Mouse (Mus musculus) monocyte, adult 2 months (primary cell): ENCODE measurements at regions not wholly inside any gene's neighbourhood (a gene's known extent, or its start where the extent isn't known, plus 50 kb on each side); places are given as distances from the start of the nearest gene placed in this dataset.

Experiments used
- DNase-seq, 2 experiments: peaks; one replicate each; pipeline ENCODE4 v3.0.0; 2022; ENCODE audit warnings: low spot score in 2 of 2, low read depth in 1 of 2

DNA sequence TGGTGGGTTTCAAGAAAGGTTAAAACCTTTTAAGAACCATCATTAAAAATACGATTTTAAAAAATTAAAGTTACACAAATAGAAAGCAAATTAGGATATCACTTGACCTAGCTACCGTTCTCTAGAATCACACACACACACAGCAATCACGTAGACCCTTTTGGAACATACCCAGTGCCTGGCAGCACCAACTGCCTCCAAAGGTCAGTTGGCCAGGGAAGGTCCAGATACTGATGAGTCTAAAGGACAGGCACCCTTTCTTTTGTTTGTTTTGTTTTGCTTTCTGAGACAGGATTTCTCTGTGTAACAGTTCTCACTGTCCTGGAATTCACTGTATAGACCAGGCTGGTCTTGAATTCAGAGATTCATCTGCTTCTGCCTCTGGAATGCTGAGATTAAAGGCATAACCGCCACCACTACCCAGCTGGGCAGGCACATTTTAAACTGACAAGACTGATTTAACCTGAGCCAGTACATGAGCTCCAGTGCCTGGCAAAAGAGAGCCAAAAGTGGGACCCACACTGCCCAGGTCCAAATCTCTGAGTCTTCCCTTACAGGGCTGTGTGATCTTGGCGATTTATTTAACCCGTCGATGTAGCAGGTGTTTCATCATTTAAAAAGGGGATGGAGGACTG is 353.0 kb downstream of the Pmp22 start:
- no peak for DNase-seq

DNA sequence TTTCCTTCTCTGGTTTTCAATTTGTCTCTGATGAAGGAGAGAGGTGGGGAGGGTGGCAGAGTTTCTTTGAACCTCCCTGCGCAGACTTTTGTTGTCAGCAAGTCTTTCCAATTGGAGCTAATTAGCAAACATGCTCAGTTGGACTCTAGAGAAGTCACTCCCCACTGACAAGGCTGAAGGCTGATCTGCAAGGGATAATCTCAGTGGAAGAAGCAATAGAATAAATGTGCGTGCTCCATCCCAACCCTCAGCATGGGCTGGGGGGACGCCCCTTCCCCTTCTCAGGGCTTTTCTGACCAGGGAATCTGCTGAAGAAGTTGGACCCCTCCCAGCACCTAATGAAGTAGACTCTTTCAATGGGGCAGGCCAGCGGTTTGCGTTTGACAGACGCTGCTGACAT is 353.8 kb downstream of the Pmp22 start:
- no peak for DNase-seq

DNA sequence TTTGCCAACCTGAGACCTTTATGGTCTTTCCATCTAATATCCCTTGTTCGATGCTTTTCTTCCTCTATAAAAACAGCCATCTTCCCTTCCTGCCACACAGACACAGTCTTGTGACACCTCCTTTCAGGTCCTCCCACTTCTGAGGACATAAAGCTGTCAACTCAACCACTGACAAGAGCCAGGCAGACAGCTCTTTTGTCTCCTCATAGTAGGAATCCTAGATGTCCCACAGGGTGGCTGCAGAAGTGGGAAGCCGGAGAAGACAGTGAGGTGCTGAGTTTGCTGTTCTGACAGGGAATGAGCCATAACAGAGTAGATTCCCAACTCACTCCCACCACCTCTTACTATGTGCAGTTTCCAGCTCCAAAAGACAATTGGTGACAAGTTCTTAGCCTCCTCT is 358.4 kb downstream of the Pmp22 start:
- DNase-seq: no peak

DNA sequence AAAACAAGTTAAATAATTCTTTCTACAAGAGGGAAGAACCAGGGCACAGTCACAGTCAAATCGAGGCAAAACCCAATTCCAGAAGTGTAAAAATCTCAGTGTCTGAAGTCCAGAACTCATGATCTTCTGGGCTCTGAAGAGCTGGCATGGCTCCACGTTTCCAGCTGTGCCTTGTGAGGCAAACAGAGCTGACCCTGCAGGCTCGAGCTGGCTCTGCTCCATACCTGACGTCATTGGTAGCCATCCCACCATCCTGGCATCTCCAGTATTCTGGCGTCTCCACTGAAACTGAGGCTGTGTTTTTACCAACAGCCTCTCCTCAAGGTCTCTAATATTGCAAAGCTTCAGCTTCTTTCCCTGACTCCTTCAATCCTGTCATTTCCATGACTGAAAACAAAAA is 373.4 kb downstream of the Pmp22 start:
- DNase-seq: no peak

DNA sequence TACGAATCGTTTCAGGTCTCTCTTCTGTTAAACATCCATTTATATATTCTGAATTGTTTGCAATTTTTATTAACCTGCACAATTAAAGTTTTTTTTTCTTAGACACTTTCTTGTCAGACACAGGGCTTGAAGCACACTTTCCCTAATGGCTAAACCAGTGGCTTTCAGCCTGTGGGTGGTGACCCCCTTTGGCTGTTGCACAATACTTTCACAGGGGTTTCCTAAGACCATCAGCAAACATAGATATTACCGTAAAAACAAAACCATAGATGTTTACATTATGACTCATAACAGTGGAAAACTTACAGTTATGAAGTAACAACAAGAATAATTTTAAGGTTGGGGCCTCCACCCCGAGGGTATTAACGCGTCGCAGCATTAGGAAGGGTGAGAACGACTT is 378.6 kb downstream of the Pmp22 start:
- DNase-seq: no peak

DNA sequence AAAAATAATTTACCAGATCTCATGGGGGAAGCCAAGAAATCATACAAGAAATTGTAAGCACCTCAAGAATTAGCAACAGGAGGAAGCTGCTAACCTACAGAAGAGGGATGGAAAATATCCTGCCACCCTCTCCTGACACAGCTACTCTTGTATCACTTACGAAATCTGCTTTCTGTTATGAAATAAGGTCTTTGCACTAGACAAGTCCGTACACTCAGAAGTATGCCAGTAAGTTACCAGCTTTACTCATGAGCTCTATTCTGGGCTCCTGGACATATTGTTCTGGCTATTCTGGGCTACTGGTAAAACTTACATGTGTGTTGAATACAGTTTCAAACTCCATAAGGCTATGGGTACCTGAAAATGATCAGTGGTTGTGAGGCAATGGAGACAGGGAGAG is 379.9 kb downstream of the Pmp22 start:
- DNase-seq: no peak

DNA sequence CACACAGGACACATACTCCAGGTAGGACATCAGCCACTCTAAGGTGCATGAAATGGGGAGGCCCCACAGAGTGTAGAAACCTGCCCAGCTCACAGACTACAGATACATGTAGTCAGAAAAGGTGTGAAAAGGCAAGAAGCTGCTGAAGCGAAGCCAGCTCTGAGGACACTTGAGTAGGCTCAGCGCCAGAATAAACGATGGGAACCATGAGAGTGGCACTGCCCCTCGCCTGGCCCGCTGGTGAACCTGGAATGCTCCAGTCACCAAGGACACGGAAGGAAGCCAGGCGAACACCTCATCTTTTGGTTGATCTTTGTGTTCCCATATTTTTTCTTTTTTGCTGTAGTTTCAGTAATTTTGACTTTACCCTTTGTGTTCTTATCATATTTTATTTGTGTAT is 381.8 kb downstream of the Pmp22 start:
- no peak for DNase-seq

DNA sequence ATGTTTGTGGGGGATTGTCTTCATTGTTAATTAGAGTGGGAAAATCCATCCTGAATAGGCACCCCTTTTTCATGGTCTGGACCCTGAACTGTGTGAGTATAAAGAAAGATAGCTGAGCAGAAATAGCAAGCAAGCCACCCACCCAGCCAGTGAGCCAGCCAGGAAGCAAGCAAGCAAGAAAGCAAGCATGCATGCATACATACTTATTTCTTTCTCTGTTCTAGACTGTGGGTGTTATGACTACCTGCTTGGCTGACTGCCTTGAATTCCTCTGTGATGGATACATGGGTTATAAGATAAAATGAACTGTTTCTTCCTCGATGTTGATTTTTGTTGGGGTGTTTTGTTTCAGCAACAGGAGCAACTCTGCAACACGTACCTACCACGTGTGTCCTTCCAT is 385.8 kb downstream of the Pmp22 start:
- no peak for DNase-seq

DNA sequence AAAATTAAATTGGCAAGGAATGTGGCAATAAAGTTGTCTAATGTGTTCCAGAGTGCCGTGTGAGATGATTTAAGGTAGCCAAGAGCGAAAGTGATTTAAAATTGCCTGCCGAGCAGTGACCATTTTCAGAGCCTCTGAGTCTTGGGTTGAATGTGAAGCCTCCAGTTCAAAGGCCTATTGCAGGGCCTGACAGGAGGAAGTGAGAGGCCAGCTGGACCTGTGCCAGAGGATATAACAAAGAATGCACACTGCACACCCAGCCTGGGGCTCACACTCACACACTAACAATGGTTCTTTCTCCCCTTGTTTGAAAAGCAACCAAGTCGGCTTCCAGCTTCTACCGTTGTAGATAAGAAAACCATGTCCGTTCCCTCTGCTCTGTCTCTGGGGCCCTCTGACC is 390.1 kb downstream of the Pmp22 start:
- no peak for DNase-seq

DNA sequence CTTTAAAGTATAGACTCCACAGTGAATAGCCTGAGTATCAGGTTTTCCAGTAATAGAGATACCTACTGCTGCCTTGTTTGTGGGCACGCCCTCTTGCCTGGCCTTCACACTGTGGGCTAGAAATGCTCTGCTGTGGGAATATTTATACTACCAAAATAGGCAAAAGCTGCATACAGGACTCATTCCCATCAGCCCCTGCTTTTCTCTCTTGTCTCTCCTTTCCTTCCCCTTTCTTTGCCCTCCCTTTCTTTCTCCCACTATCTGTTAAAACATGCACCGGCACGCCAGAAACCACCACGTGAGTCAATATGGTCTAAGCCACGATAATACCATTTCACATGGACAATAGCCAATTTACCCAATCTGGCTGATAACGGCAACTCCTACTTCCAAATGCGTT is 395.5 kb downstream of the Pmp22 start:
- no peak for DNase-seq

DNA sequence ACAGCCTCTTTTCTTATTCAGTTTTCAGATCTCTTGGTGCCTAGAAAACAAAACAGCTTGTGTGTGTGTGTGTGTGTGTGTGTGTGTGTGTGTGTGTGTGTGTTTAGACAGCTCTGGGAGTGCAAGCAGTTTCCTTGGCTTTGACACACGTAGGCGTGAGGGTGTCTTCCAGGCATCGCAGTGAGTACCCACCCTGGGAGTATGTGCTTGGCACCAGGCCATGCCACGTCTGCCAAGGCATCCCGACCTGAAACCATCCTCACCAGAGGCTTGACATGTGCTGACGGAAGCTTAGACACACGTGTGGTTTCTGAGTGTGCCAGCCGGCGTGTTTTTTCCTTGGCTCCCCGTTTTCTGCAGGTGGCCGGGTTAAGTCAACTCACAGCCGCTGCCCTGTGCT is 396.6 kb downstream of the Pmp22 start:
- no peak for DNase-seq

DNA sequence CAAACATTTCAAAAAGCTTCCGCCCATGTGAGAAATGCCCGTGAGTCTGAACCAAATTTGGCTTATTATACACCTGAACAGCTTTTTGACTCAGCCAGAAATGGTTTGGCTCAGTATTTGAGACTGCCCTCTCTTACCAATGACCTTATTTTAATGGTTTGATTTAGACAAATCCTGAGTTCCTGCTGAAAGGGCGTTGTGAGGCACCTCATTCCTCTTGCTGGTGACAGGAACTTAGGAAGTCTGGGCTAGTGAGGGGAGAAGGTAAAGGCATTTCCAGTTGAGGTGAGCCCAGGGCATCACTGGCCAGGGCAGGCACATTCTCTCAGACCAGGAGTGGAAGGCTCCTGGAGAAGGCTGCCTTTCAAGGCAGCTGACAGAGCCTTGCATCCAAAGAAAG is 396.1 kb downstream of the Hs3st3b1 start:
- no peak for DNase-seq

DNA sequence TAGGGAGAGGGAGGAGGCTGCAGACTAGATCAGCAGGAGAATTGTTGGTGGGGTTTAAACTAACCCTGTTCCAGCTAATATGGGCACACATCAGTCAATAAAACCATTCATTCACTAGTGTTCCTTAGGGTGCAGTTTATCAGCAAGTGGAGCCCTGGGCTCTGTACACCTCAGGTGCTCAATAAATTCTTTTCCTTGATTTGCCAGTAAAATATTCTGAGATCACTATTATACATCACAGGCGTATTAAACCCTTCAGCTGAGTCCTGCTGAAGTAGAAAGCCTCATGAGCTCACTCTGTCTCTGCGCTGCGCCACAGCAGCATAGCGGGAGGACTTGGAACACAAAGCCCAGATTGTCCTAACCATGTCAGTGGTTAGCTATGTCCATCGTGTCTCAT is 389.3 kb downstream of the Hs3st3b1 start:
- no peak for DNase-seq

DNA sequence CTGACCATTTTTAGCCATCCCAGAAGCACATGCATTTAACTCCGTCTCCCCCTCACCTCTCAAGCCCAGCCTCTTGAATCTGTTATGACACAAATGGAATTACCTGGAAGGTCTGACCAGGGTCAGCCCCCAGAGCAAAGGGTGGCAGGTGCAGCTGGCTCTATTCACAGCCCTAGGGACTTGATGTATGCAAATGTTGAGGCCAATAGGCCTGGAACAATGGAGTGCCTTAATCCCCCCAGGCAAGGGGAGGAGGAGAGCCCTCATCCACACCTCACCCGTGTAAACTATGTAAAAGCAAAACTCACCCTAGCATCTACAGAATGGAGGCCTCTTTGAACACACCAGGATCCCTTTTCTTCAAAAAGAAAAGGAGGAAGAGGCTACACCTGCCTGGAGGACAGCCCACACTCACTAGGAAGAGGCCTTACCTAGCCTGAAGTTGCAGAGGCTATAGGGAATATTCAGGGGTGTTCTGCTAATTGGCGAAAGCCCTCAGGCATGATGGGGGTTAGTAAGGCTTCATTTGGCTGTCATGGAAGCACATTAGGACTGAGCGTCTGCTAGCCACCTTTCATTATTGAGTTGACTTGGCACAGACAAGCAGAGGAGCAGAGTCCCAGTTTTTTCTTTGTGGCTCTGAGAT is 388.4 kb downstream of the Hs3st3b1 start:
- DNase-seq: no peak

DNA sequence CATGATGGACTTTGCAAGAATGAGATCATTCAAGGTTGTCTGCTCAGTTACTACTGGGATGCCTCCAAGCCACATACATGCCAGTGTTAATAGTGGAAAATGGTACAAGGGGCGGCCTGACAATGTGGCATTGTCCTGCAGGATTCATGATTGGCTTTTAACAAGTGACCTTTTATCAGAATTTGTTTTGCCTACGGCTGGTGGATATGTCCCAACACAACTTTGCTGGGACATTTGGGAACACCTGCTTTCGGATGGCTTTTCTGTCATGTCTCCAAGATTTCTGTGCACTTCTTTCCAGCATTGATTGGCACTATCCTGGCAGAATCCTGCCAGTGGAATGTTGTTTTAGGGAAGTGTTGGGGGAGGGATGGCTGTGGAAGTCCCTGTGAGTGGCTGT is 384.4 kb downstream of the Hs3st3b1 start:
- DNase-seq: no peak

DNA sequence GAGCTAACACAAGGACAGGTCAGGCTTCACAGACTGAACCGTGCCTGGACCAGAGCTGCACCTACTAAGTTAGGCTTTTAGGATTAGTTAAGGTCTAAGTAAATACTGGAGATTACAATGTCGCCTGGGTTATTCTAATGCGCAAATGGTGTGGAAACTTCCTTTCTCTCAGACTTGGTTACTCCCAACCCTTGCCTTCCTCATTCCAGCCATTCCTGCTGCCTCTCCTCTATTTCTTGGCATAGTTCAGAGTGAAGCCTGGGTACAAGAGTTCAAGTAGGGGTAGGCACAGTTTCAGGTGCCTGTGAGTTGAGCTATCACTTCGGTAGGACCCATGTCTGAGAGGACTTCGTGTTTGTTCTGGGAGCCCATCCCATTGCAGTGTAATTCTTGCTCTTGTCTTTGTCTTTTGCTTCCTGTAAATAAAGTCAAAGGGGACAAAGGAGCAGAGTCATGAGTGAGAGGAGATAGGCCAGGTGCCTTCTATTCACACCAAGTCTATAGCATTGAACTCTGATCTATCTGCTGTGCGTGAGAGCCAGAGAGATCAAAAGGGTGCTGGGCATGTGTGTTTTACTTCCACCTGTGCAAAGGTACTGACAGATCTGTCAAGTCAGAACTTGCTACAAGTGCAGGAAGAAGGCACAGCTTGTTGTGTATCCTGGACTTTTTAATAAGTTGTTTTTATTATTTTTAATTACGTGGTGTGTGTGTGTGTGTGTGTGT is 378.0 kb downstream of the Hs3st3b1 start:
- DNase-seq: no peak

DNA sequence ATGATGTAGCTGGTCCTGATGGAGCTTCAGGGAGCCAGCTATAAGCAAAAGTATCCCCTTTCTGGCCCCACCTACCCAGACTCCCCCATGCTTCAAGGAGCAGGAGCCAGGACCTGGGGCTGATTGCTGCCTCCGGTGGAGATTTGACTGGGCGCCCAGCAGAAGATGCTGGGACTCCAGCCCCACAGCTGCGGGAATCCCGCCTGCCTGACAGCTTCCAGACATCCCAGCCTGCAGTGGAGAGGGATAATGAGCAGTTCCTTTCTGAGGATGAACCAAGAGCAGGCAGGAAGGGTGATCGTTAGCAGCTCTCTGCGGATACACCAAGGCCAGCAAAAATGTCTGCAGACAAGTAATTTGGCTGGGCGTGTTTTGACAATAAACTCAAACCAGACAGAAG is 376.6 kb downstream of the Hs3st3b1 start:
- DNase-seq: no peak

DNA sequence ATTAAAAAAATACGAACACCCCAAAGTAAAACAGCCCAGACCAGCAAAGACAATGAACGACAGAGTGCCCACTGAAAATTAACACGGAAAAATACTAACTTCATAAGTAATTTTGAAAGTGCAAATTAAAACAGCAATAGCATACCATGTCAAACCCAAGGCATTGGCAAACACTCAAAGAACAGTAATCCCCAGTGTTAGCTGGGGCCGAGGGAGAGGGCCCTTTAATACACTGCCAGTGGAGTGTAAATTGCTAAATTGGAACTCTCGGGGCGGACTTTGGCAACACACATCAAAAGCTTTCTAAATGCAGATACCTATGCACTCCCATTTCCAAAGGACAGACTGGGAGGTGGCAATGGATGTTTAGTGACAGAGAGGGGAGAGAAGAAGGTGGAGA is 361.6 kb downstream of the Hs3st3b1 start:
- DNase-seq: no peak

DNA sequence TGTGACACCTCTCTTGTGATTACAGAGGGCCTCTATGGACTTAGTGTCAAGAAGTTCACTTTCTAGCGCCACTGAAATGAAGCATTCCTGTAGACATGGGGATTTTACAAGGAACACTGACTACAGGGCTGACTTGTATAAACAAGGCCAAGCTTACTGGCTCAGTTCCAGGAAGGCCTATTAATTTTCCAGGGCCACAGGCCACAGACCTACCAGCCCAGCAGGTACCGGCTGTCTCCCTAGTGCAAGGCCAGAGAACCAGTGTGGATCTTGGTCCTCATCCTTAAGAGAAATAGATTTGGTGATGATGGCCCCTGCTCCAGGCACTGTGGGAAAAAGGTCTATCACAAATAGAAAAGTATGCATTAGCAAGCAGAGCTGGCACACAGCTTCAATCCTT is 359.4 kb downstream of the Hs3st3b1 start:
- no peak for DNase-seq

DNA sequence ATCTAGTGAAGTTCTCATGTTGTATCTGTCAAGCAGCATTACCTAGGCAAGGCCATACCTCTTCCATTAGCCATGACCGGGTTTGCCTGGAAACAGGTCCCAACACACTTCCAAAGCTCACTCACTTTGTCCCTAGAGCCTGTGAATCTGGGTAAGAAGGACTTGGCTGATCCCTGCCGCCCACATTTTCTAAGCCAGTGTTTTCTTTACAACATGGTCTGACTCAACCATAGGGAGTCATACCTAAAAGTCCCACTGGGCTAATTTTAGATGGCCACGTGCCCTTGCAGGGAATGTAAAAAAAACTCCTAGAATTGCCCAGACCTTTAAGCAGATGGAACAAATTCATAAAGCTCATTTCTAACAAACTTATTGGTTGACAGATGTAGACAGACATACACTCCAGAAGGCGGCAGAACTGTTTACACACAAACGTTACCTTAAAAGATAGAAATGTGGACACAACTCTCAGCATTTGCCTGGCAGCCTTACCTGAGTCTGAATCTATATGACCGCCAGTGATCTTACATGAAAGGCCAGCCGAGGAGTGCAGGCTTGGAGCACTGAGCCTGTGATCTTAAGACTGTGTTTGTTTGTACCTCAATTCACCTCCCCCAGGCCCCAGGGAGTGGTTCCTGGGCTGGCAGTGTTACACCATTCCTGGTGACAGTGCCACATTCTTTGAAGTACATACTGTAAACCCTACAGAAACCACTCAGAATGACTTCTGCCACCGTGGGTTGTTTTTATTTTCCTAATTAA is 356.4 kb downstream of the Hs3st3b1 start:
- no peak for DNase-seq

DNA sequence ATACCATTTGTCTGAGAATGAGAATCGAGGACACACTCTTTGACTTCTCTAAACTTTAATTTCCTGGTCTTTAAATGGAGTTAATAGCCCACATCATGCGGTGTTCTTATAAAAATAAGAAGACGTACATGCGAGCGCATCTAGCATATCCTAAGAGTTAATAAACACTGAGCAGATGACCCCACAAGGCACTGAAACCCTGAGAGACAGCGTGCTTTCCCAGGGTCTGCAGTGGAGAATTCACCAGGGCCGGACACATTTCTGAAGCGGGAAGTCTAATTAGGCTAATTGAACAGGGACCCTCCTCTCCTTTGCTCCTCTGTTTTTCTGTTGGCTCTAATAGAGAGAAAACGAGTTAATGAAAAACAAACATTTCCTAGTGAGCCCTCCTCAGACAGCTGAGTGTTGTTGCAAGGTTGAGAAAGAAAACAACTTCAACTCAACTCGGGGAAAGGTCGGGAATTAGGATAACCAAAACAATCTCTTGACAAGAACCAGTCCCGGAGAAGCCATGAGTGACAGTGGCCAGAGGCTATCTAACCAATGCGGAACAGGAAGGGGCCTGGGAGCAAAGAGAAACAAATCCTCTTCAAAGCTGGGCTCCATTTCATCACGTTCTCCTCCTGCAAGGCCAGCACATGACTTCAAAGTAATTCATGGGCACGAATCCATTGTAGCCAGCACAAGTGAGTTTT is 352.2 kb downstream of the Hs3st3b1 start:
- DNase-seq: no peak
